Mouse (Mus musculus) bone marrow, adult 2 months (tissue): ENCODE data around the gene Otud7b. TPM values are rescaled to one million over a fixed set of nuclear protein-coding genes. Genes with fewer than 3 reads are reported as not detected.

Source experiments
- H3K27ac ChIP-seq: fragments of 200-500 bp; 2 replicates; pipeline ENCODE4 v1.5.1; 2012; ENCODE audit warnings: low read depth, mild to moderate bottlenecking, control low read depth, inconsistent platforms, low read length; ENCODE audit not compliant: control insufficient read depth, poor library complexity, insufficient read depth
- H3K4me1 ChIP-seq: fragments of 200-500 bp; 2 replicates; pipeline ENCODE4 v1.6.1; 2011; ENCODE audit warnings: low read length; ENCODE audit not compliant: control insufficient read depth, insufficient read depth
- H3K4me3 ChIP-seq: fragments of 200-500 bp; replicated peaks from 2 replicates; pipeline ENCODE3; 2011; ENCODE audit warnings: mild to moderate bottlenecking, low read depth, low read length, control low read depth; ENCODE audit not compliant: control insufficient read depth
- CTCF ChIP-seq: fragments of 200-500 bp; IDR thresholded peaks from 2 replicates; pipeline ENCODE4 v1.5.1; 2011; ENCODE audit warnings: low read length, control low read depth; ENCODE audit not compliant: control insufficient read depth, insufficient read depth
- POLR2A ChIP-seq: fragments of 200-500 bp; IDR thresholded peaks from 2 replicates; pipeline ENCODE4 v1.6.1; 2011; ENCODE audit warnings: low read depth, mild to moderate bottlenecking, control low read depth, low read length, borderline replicate concordance; ENCODE audit not compliant: control insufficient read depth
- WGBS: fragments of 180-500 bp; shearing (Covaris S2); methylation state at CpG from one replicate; pipeline ENCODE4 v1.1.7; 2018; 5-methylcytosine and 5-hydroxymethylcytosine counted together
- polyA plus RNA-seq: library from polyadenylated mRNA; stranded (reverse); fragments of >200 nt; gene quantifications from 2 replicates; pipeline ENCODE4 v1.2.4, GENCODE M21; 2011; ENCODE audit warnings: low replicate concordance; ENCODE audit not compliant: missing spikeins, insufficient read depth, insufficient read length

Gene Otud7b
- polyA plus RNA-seq, 1 experiment: 22.2 TPM

GRCm38 (mm10) chr3:96106151-96106550 is 1.8 kb downstream of the Otud7b start:
- no peak for TF ChIP-seq POLR2A
- TF ChIP-seq CTCF: no peak
- WGBS: 90% methylated on average over 4 of the region's 4 CpGs
- no peak overlapping the region for H3K27ac ChIP-seq
- H3K4me1 ChIP-seq: no peaks in the 10 kb centered on the region; the same call in 1 of the 2 replicates
- H3K4me3 ChIP-seq: no peak overlapping the region

GRCm38 (mm10) chr3:96108315-96108714 is 4.0 kb downstream of the Otud7b start:
- H3K4me1 ChIP-seq: no peaks in the 10 kb centered on the region
- TF ChIP-seq CTCF: no peak

GRCm38 (mm10) chr3:96113251-96113650 is 8.9 kb downstream of the Otud7b start:
- Histone ChIP-seq H3K4me1 (no peaks in the 10 kb centered on the region), H3K4me3 (no peak overlapping the region), H3K27ac (no peak overlapping the region)
- 69% methylated on average over 3 of the region's 3 CpGs for WGBS
- TF ChIP-seq CTCF: no peak

More at GRCm38 (mm10) chr3:96108315-96108714, 4.0 kb downstream of the Otud7b start:
- Histone ChIP-seq H3K27ac (no peak overlapping the region), H3K4me3 (no peak overlapping the region)
- WGBS: 98% methylated on average over 3 of the region's 3 CpGs

DNA sequence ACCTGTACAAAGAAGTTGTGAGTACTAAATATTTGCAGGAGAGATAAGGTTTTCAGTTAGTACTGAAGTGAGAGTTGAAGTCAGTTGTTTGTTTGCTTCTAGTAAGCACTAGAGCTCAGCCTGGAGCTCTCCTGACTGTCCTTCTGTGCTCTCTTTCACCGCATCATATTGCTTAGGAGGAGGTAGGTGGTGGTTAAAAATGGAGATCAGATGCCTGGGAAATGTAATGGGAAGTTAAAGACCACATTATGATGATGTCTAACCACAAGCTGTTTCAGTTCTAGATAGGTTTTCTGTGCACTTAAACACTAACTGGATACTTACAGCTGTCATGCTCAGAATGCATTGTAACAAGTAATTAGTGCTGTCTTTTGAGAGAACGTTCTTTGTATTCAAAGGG is 13.8 kb downstream of the Otud7b start:
- 14% methylated on average over 2 of the region's 2 CpGs for WGBS
- no peaks in the 10 kb centered on the region for H3K4me1 ChIP-seq
- H3K27ac ChIP-seq: no peak overlapping the region
- no peak overlapping the region for H3K4me3 ChIP-seq
- no peak for TF ChIP-seq CTCF

- Histone ChIP-seq H3K4me1 (no peaks in the 10 kb centered on the region), H3K27ac (no peak overlapping the region), H3K4me3 (no peak overlapping the region)
- WGBS: 46% methylated on average over 2 of the region's 2 CpGs
- TF ChIP-seq CTCF (no peak), POLR2A (no peak)
Measured at GRCm38 (mm10) chr3:96118702-96119101, 14.4 kb downstream of the Otud7b start.

DNA sequence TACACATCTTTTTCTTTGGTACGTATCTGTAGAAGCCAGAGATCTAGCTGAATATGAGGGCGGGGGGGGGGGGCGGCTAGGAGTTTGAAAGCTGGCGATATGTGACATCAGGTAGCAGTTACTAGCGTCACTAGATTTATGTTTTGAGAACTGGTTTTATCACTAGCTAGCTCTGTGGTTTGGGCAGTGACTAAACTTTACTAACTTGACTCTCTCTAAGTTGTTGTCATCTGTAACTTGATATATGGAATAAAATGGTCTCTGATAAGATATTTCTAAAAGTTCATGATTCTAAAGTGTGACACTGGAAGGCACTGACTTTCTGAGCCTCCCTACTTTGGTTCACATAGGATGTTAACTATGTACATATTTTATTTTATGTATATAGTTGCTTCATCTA is 19.9 kb downstream of the Otud7b start:
- no peak for TF ChIP-seq POLR2A
- no peak for TF ChIP-seq CTCF
- H3K4me3 ChIP-seq: no peak overlapping the region
- H3K4me1 ChIP-seq: no peaks in the 10 kb centered on the region
- no peak overlapping the region for H3K27ac ChIP-seq
- 84% methylated on average over 5 of the region's 5 CpGs for WGBS

- Histone ChIP-seq H3K27ac (no peak overlapping the region), H3K4me1 (no peaks in the 10 kb centered on the region), H3K4me3 (no peak overlapping the region)
- TF ChIP-seq CTCF (no peak), POLR2A (no peak)
Measured at GRCm38 (mm10) chr3:96128128-96128527, 23.8 kb downstream of the Otud7b start.

- Histone ChIP-seq H3K4me3 (no peak overlapping the region), H3K27ac (no peak overlapping the region), H3K4me1 (no peaks in the 10 kb centered on the region)
- TF ChIP-seq CTCF: no peak
- no peak for TF ChIP-seq POLR2A
- WGBS: 87% methylated on average over 3 of the region's 3 CpGs
Measured at GRCm38 (mm10) chr3:96132478-96132877, 28.2 kb downstream of the Otud7b start.

GRCm38 (mm10) chr3:96133327-96133905 is 29.1 kb downstream of the Otud7b start:
- TF ChIP-seq POLR2A (no peak), CTCF (no peak)
- Histone ChIP-seq H3K4me3 (no peak overlapping the region), H3K27ac (no peak overlapping the region), H3K4me1 (no peaks in the 10 kb centered on the region)
- WGBS: 89% methylated on average over 11 of the region's 11 CpGs

- WGBS: 85% methylated on average over 3 of the region's 3 CpGs
- H3K27ac ChIP-seq: no peak overlapping the region
- TF ChIP-seq POLR2A: no peak
- no peak for TF ChIP-seq CTCF
- H3K4me1 ChIP-seq: no peaks in the 10 kb centered on the region
- H3K4me3 ChIP-seq: no peak overlapping the region
Measured at GRCm38 (mm10) chr3:96135011-96135410, 30.7 kb downstream of the Otud7b start.
